Mouse (Mus musculus): ENCODE measurements around the gene Psrc1.

The Psrc1 gene

GRCm38 (mm10) chr3:108383485-108384354 lies at the start of gene Psrc1:
Psrc1 (plus strand) TSS chr3:108383839.
- peak; percentile 80 for DNase-seq

DNA sequence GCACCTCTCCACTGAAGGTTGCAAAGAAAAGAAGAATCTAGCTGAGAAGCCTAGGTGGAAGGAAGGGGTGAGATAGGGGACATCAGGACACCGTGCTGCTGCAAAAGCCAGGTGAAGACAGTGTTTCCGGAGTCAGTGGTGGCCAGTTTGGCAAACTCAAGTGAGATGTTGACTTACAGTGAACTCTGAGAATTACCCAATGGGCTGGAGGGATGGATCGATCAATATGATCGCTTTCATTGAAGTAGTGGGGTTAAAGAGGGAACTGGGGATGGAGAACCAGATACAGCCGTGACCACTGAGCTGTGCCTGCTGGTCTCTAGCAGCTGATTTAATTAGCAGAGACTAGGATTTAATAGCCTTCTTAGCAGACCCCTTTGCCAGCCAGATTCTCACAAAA lies 46.8 kb upstream of the Psrc1 start:
- no peak for DNase-seq

- no peak for DNase-seq
Observed at GRCm38 (mm10) chr3:108341040-108341439, 42.6 kb upstream of the Psrc1 start.

GRCm38 (mm10) chr3:108342185-108342584 lies 41.5 kb upstream of the Psrc1 start:
- no peak for DNase-seq

GRCm38 (mm10) chr3:108345855-108346254 lies 37.8 kb upstream of the Psrc1 start:
- DNase-seq, result no peak

DNA sequence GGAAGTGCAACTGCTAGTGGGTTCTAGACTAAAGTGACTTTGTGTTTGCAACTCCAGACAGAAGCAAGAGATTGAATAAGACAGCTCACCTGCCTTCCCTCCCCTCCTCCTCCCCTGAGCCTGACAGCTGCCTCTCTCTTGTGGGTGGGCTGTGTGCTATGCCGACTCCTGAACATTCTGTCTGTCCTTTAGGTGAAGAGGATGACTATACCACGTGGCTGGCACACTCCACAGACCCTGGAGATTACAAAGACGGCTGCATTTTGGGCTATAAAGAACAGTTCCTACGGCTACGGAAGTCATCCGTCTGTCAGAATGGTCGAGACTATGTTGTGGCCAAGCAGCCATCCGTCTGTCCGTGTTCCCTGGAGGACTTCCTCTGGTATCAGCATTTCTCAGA lies 35.3 kb upstream of the Psrc1 start:
- DNase-seq, result no peak

GRCm38 (mm10) chr3:108355245-108355644 lies 28.4 kb upstream of the Psrc1 start:
- DNase-seq, result no peak

DNA sequence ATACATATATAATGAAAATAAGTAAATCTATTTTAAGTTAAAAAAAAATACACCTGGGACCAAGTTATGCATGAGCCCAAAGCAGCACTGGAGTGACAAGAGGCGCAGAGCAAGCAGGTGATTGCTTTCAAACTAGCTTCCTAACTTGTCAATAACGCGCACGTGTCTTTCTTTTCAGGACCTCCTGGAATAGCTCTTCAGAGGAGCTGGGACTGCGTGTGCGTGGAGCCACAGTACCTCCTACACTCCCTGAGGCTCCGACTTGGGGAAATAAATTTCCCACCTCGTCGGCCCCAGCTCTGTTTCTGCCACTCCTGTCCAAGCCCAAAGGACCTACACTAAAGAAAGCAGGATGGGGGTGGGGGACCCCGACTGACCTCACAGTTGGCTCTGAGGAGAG lies 26.6 kb upstream of the Psrc1 start:
- no peak for DNase-seq

DNA sequence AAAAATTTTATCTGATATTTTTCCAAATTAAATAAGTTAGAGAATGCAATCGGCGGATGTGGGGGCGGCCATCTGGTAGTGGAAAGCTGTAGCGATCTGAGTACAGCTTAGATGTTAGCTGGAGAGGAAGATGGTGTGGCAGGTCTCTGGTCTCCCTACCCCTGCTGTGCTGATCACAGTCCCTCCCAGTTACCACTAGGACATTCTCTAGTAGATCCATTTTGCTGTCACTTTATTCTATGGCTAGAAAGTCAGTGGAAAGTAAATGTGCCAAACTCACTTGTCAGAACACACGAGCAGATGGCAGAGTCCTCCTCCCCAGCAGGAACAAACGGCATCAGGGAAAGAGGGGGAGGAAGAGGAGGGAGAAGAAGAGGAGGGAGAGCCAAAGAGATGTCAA lies 25.2 kb upstream of the Psrc1 start:
- DNase-seq, result peak; percentile 24

GRCm38 (mm10) chr3:108360894-108361293 lies 22.7 kb upstream of the Psrc1 start:
- DNase-seq, result no peak

- no peak for DNase-seq
Observed at GRCm38 (mm10) chr3:108363626-108364025, 20.0 kb upstream of the Psrc1 start.

DNA sequence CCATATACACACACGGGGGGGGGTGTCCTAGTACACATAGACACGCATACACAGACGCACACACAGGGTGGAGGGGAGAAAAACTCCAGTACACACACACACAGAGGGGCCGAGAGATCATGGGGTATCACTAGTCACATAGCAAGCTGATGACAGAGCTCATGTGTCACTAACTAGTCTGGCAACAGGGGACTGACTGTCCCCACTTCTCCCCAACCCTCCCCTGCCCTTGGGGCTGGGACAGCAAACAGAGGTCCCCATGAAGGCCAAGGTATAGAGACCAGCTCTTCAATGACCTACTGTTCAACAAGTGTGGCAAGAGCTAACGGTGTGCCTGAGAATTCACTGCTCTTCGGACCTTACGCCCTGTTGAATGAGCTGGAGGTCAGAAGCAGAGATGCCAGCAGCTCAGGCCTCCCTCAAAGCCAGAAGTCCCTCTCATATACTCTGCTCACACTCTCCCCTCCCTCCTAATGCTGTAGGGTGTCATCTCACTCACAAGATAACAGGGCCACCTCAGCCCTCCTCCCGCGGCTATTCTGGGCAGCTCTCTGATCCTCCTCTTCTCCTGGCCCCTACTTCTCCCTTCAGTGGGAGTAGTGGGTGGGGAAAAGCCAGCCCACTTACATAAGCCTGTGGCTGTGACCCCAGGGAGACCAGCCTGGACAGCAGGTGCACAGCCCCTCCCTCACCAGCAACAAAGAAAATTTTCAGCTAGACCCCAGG lies 19.2 kb upstream of the Psrc1 start, which contains the start of gene Mybphl:
Gene Mybphl, plus strand, starts transcription at position 642 of the 726 bp plus-strand sequence.
- DNase-seq, result no peak

GRCm38 (mm10) chr3:108367173-108367572 lies 16.5 kb upstream of the Psrc1 start:
- DNase-seq, result no peak

GRCm38 (mm10) chr3:108367828-108368227 lies 15.8 kb upstream of the Psrc1 start:
- no peak for DNase-seq

- no peak for DNase-seq
Observed at GRCm38 (mm10) chr3:108368721-108369120, 14.9 kb upstream of the Psrc1 start.

DNA sequence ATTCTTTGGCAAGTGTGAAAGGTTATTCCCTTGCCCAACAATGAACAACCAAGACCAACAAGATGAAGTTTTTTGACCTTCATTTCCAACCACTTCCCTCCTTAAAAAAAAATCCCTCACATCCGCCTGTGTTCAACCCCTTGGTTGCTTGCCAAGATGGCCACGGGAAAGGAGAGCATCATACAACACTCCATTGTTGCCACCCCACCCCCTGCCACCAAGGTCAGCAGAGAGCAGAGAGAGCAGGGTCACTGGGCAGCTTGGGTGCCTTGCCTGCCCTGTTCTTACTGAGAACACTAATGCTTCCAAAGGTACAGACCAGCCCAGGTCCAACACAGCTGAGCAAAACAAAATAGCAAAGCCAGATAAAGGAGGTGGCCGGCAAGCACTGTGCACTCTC lies 11.4 kb upstream of the Psrc1 start:
- DNase-seq, result no peak

DNA sequence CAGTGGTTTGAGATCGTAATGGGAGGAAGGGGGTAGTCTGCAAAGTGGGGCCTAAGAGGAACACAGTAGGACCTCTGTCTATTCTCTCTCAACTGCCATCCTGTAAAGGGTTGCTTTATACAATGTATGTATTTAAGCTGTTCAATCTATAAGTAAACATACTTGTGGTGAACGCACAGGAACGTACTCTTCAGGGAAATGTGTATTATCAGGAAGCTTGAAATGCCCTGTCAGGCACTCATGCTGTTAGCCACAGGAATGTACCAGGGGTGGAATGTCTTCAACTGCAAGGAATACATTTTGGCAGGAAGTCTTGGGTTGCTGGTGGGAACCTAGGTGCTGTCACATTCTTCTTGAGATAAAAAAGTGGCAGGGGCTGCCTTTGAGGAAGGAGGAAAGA lies 10.9 kb upstream of the Psrc1 start:
- no peak for DNase-seq

- DNase-seq, result no peak
Observed at GRCm38 (mm10) chr3:108378875-108379663, 4.6 kb upstream of the Psrc1 start.

- DNase-seq, result no peak
Observed at GRCm38 (mm10) chr3:108380695-108381094, 2.9 kb upstream of the Psrc1 start.

DNA sequence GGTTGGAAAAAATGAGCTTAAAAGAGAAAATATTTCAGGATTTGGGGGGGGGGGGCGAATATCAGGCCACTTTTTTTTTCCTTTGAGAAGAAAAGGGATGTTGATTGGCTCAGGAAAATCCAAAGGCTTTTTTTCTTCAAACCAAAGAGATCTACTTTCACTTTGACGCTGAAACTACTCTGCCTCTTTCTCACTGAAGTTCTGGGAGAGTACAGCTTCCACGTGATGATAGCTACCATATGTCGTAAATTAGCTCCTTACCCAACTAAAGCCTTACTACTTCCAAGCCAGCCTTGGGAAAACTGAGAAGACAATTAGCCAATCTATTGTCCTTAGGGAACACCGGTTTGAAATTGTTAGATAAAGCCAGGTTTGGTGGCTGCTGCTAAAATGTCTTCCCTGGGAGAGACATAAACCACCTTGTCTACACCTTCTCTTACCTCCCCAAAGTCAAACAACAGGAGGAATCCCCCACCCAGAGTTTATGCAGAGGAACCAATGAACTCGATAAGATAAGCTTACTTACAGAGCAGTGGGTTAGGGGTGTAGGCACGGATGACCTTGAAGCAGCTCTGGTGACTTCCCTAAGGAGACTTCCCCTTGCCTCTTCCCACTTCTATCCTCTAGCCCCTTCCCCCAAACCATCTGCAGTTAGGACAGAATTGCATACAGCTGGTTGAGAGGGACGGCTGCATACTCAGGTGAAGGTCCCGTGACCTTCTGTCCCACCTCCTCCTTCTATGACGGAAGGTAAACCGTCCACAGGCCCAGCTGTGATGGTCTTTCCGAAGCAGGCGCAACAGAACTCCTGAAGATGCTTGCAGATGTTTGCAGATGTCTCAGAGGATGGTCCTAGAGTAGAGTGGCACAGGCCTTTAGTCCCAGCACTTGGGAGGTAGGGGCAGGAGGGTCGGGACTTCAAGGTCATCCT lies 1.4 kb upstream of the Psrc1 start:
- no peak for DNase-seq

DNA sequence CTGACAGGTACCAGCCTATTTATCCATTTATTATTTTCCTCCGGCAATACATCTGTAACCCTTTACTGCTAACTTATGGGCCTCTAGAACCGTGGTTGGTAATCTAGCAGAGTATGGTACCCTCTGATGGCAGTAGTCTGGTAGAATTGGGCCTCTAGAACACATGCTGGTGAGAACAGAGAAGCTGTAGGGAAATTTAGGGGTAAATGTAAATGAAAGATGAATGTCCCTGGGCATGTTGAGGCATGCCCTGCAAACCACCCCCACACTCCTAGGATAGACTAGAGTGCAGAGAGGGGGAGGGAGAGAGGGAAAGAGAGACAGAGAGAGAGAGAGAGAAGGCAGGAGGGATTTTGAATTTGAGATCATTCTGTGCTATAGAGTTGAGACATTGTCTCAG lies 786 bp downstream of the Psrc1 start:
- no peak for DNase-seq

- no peak for DNase-seq
Observed at GRCm38 (mm10) chr3:108386186-108386585, 2.5 kb downstream of the Psrc1 start.
